Mouse (Mus musculus): ENCODE data around the gene Lrriq1.

Gene Lrriq1

DNA sequence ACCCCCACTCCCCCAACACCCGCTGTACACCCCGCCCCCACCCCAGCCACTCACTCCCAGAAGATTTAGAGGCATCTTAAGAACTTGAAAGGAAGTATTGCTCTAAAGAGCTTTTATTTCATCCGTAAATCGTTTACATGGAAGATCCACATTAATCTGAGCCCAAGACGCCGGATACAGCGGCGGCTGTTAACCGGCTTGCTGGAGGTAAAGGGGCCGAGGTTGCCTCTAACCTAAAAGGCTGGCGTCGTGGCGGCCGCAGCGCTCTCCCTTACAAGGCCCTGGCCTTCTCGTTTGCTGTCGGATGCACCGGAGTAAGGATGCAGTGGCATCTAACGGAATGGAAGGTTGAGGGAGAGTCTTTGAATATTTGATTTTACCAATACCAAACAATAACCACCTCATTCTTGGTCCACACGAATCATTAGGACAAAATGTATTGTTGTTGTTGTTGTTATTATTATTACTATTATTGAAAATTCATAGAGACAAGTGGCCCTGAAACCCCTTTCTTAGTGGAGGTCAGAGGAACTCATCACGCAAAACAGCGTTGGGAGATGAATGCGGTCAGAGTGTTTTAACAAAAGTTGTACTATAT is 206.9 kb downstream of the Lrriq1 start:
- no peak for DNase-seq (ENCODE audit: low spot score)

DNA sequence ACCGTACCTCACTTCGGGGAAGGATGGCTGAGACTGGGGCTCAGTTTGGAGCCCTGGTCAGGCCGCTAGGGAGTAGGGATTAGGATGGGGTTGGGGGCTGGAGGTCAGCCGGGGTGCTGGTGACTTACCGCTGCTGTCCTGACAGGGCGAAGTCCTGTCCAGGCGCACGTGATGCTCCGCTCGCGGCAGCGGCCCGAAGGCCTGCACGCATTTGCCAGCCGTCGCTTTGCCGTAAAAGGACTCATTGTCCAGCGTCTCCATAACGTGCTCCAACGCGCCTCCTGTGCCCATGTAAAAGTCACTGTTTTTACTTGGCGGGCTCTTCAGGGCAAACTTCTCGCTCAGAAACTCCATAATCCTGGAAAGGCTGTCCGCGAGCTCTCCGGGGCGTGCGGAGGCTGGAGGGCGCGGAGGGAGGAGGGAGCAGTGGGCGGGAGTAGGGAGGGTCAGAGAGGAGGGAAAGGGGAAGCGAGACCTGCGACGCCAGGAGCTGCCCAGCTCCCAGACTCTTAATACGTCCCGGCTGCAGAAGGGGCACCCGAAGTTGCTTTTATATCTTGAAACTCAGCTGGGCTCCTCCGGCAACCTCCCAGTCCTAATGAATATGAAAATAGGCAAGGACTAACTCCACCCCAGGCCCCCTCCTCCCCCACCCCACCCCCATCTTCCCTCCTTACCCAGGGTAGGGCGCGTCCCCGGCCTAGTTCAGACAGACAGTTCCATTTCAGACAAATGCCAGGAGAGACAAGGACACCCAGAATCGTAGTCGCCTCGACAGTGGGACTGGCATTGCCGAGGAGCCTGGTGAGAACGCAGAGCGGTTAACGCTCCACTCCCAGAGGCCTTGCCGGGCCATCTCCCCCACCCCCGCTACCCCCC is 207.6 kb downstream of the Lrriq1 start:
- no peak for DNase-seq (ENCODE audit: low spot score)

DNA sequence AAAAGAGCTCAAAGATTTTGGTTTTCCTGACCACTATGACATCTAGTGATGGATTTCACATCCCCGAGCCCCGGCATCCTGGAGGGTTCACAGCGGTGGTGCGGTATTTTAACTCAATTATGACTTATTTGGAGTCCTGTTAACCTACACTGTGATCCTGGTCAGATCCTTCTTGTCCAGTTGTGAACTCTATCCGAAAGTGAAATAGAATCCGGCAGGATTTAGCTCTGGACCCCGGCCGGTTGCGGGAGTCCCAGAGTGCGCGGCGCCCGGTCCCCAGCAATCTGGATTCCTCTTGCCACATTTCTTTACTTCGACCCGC is 208.2 kb downstream of the Lrriq1 start:
- DNase-seq (ENCODE audit: low spot score), result no peak

DNA sequence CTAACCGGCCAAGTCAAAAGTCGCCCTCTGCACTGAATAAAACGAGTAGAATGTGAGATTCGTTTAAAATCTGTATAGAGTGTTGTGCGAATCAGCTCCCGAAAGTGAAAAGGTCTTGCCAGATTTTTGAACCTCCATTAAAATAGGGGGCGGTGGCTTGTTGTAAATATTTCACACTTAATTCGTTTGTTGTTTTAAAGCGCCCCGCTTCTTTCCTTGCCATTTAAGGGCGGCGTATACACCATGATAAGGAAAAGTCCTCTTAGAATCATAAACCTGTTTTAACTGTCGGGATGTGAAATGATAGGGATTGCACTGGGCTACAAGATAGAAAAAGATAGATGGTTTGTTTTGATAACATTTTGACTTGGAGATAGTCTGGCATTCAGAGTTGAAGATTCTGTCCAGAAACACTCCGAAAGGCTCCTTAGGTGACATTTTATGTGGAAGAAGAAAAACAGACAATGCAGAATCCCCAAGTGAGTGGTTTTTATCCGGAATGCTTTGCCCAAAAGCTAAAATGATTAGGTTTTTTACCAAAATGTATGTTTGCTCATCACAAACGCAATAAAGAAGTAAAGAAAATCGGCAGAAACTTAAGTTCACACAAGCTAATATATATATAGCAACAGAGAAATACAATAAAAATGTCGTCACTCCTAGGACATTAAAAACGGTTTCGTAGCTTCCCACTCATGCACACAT is 208.7 kb downstream of the Lrriq1 start:
- no peak for DNase-seq (ENCODE audit: low spot score)

DNA sequence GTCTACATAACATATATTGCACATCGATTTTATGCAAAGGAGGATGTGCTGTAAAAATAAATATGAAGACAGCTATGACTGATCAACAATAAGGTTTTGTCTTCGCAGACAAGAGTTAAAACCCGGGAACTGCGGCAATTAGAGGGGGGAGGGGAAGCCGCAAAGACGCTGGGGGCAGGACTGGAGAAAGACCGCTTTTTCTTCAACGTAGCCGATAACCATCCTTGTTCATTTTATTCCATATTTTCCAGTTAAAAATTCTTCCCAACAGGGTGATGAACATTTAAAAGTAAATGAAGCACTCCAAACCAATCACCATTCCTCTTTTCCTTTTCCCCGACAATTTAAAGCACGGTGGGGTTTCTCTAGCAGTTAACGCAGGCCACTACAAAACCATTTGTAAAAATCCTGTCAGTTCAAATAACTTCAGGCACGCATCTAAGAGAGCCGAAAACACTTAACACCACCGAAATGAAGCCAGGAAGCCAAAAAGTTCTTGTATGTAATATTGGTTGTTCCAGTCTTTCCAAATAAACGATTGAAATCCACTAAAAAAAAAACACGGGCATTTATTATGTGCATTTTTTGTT is 209.4 kb downstream of the Lrriq1 start:
- no peak for DNase-seq (ENCODE audit: low spot score)

DNA sequence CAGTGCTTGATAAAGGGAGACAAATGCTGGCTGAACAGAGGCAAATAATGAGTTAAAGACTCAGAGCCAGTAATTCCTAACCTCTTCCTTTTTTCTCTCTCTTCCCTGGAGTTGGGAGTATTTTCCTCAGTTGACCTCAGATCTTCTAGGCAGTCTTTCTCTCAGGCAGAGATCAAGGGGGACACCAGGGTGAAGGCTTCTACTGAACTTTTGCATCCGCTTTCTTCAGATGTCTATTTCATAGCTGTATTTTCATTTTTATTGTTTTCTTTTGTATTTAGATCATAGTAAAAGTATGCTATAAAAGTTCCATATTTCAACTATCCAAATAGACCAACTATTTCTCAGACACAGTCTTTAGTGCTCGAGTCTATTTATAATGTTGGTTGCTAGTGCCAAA is 233.6 kb downstream of the Lrriq1 start:
- no peak for DNase-seq (ENCODE audit: low spot score)

DNA sequence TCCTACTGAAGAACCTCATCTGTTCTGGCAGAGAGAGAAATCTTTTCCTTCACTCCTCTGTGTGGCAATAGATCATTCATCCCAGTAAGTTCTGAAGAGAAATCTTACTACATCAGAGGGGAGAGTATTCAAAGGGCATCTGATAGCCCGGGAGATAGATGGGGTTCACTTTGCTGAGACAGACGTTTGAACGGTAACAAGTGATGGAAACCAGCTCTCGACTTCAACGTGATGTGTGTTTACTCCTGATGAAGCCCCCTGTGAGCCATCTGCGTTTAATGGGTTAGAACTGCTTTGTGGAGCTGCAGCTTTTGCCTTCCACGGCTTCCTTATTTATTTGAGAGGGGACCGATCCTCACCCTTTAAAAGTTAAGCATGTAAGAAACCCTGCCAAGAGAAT is 235.2 kb downstream of the Lrriq1 start:
- no peak for DNase-seq (ENCODE audit: low spot score)

DNA sequence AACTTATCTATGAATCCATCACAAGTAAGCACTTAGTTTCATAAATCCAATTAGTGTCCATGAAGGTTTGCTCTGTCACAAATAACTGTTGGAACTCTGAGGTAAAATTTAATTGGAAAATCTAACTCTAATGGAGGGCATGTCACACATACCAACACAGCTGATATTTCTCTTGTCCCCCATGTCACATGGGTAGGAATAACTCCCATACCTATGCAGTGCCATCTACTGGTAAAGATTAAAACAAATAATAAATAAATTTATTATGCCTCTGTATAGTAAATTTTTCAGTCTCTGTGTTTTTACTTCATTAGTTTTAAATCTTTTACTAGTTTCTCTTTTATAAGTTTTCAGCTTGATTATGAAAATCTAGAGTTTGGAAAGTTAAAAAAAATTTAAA is 236.5 kb downstream of the Lrriq1 start:
- DNase-seq (ENCODE audit: low spot score), result no peak

All from layer of hippocampus, adult 11-12 months (tissue).